Mouse (Mus musculus): Measurements from ENCODE around the gene Cdc6.

The Cdc6 gene

DNA sequence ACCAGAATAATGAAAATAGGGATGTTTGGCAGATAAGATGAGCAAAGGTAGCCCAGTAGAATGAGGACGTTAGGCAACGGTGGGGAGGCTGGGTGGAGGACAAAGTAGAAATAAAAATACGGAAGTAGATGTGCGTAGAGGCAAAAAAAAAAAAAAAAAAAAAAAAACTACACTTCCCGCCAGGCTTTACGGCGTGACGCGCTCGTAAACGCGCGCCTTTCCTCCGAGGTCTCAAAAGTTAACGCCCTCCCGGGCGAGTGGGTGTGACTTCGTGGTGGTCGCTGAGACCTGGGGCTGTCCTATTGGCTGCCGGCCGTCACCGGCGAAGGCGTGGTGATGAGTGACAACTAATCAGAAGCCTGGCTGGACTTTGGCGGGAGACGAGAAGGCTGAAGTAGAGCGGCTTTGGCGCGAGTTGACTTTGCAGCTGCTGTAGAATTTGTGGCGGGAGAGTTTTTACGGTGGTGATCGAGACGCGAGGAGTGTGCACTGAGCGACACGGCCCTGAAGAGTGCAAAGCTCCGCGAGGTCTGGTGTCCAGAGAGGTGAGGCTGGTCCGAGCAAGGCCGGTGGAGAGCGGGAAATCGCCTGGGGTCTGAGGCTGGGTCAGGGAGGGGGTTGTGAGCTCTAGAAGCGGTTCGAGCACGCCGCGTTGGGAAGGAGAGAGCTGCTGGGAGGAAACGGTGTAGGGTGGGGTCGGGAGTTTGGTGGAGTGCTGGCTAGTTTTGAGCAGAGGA is at the start of gene Cdc6:
TSS of gene Cdc6 (plus strand) at position 365 of the 737 bp plus-strand sequence.
- DNase-seq (ENCODE audit: low spot score in 2 of 2) = peak; percentile 98 to 99

DNA sequence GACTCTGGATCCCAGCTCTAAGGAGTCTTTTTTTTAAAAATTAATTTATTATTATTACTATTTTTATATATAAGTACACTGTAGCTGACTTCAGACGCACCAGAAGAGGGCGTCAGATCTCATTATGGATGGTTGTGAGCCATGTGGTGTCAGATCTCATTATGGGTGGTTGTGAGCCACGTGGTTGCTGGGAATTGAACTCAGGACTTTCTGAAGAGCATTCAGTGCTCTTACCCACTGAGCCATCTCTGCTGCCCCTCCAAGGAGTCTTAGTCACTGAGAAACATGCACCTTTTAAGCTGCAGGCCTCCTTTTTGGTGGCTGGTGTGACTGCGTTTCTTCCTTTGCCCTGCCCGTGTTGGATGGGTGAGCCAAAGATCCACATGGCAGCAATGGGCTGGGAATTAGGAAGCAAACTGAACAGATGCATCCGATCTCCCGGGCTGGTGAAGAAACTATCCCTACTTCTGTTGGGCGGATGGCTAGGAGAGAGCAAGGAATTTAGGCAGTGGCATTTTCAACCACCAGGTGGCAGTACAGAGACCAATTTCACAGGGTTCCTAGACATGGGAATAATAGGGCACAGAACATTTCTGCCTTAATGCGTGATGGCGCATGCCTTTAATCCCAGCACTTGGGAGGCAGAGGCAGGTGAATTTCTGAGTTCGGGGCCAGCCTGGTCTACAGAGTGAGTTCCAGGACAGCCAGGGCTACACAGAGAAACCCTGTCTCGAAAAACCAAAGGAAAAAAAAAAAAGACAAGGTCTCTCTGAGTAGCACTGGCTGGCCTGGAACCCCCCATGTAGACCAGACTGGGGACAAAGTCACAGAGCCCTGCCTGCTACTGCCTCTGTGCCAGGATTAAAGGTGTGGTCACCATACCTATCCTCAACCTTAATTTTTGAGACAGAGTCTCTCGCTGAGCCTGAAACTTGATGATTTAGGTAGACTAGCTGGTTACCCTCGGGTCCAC is 48.6 kb upstream of the Cdc6 start:
- DNase-seq (ENCODE audit: low spot score in 2 of 2) = peak; percentile 60 to 70

DNA sequence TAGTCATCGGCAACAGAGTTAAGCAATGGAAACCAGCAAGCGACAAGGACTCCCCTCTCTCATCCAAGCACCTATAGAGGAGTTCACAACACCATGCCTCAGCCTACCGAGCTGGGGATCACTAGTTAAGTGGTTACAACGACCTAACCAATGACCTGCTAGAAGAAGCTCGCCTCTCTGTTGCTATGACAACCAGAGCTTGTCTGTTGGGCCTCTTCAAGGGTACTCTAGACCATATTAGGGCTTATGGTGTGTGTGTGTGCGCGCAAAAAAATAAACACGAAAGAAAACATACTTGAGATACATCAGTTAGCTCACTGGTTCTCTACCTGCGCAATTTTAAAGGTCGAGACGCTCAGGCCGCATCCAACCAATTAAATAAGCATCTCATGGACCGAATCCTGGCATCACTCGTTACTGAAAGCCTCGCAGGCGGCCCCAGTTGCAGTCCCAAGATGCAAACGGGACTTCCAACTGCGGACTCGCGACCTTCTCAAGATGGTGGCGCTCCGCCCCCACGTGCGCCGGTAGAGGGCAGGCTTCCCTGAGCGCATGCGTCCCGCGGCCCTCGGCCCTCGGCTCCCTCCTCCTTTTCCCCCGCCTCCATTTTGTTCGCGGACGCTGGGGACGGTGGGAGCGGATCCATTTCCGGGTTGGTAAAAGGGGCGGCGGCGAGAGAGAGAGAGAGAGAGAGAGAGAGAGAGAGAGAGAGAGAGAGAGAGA is 44.4 kb upstream of the Cdc6 start, which contains the start of gene Wipf2:
TSS of gene Wipf2 (plus strand) at position 611 of the 723 bp plus-strand sequence.
- peak; percentile 94 to 95 for DNase-seq (ENCODE audit: low spot score in 2 of 2)

DNA sequence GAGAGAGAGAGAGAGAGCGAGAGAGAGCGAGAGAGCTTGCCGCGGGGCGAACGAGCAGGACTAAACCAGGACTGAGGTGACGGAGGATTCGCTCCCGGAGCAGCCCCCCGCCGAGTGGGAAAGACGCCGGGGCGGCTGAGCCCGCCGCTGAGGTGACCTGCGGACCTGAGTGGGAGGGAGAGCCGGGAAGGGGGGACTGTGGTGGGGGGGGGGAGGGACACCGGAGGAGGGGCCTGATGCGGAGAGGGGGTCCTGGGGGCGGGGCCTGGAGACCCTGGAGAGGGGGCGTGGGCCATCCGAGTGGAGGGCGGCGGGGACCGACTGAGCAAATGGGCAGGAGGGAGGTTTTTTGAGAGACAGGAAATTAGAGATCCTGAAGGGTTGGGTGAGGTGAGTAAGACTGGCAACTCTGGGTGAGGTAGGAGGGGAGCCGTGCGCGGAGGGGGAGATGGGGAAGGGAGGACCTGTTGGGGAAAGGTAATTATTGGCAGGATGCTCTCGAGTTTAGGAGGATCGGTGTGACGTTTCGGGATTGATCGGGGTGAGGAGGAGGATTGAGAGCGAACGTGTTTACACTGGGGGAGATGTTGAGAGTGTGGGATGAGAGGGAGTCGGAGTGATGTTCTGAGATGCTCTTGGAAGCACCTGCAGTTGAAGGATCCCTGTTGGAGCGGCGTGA is 43.7 kb upstream of the Cdc6 start:
- DNase-seq (ENCODE audit: low spot score in 2 of 2) = peak in 1 of 2 experiments; percentile 39

DNA sequence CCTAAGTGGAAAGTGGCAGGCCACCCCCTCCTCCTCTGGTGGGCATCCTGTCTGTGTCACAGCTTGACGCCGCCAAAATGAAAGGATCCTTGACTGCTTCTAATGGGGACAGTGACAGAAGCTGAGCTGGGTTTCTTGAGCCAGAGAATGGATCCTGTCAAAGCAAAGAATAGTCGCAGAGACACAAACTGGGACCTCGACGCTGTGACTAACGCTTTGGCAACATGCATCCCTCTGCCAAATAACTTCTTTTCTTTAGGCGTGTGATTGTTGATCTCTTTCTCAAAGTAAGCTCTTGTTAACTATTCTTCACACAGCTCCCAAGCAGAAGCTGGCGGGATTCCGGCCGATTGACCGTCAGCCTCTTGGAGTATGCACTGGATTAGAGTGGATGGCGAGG is 40.3 kb upstream of the Cdc6 start:
- DNase-seq (ENCODE audit: low spot score in 2 of 2) = no peak

DNA sequence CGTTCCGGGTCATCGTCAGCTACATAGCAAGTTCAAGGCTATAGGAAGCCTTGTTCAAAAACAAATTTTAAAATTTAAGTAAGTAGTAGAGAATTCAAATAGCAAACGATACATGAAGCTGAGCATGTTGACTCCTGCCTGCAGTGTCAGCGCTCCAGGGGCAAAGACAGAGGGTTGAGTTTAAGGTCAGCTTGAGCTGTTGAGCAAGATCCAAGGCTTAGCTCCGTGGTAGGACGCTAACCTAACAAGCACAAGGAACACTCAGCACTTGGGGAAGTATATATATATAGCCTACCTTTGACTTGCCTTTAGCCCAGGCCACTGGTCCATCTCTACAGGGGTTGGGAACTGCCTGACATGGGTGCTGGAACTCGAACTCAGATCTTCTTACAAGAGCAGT is 37.7 kb upstream of the Cdc6 start:
- no peak for DNase-seq (ENCODE audit: low spot score in 2 of 2)

DNA sequence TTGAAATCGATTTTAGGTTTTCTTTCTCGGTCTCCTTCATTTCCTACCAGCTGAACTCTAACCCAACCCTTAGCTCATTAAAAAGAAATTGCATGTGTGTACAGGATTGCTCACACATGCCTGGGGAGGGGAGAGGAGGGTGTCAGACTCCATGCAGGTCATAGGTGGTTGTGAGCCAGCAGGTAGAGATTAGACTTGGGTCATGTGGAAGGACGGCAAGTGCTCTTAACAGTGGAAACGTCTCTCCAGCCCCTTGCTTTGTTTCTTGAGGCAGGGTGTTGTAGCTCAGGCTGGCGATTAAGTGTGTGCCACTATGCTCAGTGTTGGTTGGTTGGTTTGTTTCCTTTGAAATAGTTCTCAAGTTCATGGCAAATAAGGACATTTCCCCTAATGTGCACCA is 36.8 kb upstream of the Cdc6 start:
- no peak for DNase-seq (ENCODE audit: low spot score in 2 of 2)

DNA sequence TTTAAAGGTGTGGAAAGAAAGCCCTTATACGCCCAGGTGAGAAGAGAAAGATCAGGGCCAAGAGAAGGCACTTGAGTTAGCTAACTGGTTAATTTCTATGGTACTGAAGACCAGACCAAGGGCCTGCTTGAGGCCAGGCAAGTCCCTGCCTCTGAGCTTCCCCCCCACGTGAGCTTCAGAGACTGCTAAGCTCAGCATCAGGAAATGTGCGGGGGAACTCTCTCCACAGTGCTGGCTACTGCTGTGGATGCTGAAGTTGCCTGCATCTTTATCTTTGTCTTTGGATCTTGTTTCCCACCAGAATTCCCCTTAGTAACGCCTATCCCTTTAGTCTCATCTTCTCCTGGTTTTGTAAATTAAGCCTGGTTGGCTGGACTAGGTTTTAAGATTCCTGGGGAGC is 36.2 kb upstream of the Cdc6 start:
- no peak for DNase-seq (ENCODE audit: low spot score in 2 of 2)

DNA sequence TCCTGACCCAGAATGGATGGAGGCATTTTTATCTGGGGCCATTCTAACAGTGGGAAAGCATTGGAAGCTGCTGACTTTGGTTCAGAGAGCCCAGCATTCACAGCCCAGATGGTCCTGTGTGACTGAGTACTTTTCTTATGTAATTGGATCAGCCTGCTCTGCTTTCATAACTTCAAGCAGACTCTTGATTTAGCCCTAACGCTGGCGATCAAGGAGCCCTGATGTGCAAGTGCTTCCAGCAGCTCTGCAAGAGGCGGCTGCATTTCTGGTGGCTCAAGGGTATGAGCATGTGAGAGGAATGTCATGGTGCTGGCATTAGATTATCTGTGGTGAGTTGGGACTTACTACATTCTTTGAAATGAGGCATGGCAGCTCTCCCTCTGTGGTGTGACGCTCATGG is 35.6 kb upstream of the Cdc6 start:
- DNase-seq (ENCODE audit: low spot score in 2 of 2) = no peak

DNA sequence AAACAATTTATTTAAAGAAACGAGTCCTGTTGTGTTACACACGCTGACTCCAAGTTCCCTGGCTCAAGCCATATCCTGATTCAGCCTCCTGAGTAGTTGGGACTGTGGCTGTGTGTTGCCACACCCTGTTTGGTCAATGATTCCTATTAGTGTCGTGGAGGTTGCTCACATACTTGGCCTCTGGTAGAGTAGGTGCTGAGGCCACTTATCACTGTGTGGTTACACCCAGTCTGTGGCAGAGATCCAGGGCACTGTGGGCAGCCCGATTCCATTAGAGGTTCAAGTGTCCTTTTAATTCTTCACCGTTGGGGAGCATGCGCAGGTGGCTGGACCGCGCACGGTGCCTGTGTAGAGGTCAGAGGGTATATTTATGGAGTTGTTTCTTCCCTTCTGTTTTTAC is 33.7 kb upstream of the Cdc6 start:
- peak; percentile 18 to 43 for DNase-seq (ENCODE audit: low spot score in 2 of 2)

DNA sequence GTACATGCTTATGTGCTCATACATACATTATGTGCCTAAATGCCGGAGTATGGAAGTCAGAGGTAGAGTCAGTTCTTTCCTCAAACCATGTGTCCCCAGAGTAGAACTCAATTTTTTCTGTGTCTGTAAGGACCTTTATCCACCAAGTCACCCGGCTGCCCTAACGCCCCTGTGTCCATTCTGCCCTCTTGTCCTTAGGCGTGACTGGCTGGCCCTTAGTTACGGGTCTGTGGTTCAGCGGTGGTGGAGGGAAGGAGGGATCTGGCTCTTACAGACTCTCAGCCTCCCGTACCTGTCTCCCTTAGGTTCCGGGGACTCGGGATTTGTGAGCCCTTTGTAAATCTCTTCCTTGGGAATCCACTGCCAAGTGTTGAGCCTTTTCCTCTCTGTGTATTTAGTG is 30.6 kb upstream of the Cdc6 start:
- no peak for DNase-seq (ENCODE audit: low spot score in 2 of 2)

DNA sequence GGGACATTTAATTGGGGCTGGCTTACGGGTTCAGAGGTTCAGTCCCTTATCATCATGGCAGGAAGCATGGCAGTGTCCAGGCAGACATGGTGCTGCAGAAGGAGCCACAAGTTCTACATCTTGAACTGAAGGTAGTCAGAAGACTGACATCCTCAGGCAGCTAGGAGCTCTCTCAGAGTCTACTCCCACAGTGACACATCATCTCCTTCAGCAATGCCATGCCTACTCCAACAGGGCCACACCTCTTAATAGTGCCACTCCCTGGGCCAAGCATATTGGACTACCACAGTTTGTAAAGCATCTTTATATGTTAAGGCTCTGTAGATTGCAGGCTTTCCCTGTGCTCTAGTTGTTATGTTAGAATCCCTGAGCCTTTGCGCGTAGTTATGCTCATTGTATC is 19.9 kb upstream of the Cdc6 start:
- no peak for DNase-seq (ENCODE audit: low spot score in 2 of 2)

DNA sequence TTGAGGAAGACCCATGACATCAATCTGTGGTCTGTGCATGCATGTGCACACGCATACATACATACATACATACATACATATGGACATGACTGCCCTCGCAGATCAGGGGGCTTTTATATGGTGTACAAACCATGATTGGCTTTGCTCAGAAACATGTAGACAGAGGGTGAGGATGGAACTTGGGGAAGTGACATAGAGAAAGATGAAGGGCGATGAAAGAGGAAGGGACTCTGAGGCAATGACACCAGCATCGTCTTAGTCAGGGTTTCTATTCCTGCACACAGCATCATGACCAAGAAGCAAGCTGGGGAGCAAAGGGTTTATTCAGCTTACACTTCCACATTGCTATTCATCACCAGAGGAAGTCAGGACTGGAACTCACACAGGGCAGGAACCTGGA is 18.5 kb upstream of the Cdc6 start:
- DNase-seq (ENCODE audit: low spot score in 2 of 2) = no peak

DNA sequence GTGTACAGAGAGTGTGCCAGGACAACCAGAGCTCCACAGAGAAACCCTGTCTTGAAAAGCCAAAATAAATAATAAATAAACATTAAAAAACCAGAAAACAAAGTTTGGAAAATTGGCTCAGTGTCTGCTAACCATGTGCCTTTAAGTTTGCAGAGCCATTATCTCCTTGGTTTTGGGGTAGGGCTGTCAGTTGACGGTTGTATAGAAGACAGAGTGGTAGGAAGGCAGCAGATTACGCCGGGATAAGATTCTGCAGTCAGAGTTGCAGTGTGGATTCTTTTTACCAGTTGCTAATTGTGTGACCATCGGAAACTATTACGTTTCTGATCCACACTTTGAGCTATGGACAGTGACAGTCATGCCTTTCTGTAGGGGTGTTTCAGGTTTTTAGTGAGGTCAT is 17.6 kb upstream of the Cdc6 start:
- no peak for DNase-seq (ENCODE audit: low spot score in 2 of 2)

DNA sequence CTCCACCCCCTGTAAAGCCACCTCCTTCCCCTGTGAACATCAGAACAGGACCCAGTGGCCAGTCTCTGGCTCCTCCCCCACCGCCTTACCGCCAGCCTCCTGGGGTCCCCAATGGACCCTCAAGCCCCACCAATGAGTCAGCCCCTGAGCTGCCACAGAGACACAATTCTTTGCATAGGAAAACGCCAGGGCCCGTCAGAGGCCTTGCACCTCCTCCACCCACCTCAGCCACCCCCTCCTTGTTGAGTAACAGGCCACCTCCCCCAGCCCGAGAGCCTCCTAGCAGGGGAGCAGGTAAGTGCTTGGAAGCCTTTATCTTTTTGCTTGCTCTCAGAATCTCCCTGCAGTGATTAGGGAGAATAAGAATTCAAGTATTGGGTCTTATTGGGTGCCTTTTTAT is 15.2 kb upstream of the Cdc6 start:
- no peak for DNase-seq (ENCODE audit: low spot score in 2 of 2)

DNA sequence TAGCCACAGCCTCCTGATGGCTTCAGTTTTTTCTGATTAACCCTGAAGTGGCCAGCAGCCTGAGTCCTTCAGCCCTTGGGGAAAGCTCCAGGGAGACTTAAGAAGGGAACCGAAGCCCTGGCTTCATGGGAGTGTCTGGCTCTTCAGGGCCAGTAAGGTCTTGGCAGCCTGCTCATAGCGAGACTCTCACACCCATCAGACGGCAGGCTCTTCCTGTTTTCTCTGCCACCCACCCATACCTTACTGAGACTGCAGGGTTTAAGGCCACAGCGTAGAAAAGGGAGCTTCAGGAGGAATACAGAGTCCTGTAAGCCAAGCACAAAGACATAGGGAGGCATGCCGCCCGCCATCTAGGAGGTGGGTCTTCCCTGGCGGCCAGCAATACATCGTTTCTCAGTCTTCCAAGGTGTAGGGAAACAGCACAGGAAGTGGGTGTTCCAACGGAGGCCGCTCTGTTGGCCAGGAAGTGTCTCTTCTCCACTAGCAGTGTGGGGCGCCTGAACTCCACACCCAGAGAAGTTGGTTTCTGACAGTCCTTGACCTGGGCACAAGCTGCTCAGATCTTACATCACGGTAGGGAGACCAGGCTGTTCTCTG is 7.0 kb upstream of the Cdc6 start:
- no peak for DNase-seq (ENCODE audit: low spot score in 2 of 2)

DNA sequence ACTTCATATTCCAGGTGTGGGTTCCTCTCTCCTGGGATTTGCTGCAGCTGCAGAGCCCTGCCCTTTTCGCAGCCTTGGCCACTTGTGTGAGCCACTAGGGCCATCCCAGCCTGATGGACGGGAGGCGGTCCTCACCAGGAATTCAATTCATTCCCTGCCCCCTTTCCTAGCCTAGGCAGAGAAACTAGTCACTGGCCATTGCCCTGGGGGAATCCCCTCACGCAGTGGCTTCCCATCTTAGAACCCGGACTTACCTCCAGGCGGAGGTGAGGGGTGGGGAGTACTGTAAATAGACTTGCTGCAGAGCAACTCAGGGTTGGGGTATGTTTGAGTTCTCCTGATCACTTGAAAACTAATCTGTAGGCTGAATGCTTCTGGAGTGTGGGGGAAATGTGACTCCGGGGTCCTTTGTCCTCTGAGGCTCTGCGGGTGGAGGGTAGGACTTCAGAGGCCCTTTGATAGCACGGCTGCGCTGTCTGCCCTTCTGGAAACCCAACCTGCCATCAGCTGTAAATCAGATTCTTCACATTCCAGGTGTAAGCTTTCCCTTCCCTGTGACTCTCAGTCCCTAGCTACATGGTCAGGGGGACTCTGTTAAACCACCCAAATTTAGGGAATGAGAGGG is 4.9 kb upstream of the Cdc6 start:
- DNase-seq (ENCODE audit: low spot score in 2 of 2) = no peak

DNA sequence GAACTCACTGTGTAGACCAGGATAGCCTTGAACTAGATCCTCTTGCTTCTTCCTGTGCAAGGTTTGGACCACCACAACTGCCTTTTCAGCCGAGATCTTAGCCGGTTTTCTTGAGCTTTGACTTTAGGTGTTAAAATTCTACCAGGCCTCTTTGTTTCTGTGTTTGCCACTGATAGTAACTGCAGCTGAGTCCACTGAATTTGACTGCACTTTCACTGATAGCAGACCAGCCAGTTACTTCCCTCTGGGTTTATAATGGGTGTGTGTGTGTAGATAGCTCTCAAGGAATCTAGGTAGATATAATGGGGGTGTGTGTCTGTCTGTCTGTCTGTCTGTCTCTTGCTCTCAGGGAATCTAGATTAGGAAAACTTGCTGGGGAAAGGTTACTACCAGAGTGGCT is 3.0 kb upstream of the Cdc6 start:
- DNase-seq (ENCODE audit: low spot score in 2 of 2) = no peak

DNA sequence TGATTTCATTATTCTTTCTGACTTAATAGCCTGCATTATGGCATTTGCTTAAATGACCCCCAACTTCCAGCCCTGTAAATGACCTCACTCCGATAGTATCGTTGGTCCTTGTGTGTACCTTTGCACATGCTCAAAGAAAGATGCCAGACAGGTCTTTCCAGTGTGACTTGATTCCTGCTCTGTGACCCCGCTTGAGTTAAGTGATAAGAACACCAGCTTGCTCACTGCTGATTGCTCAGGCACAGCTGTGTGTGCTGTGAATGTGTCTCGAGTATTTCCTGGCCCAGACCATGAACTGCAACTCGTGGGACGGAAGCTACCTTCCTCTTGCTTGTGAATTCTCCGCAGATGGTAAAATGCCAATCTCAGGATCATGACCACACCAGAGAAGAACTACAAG is 2.6 kb upstream of the Cdc6 start:
- DNase-seq (ENCODE audit: low spot score in 2 of 2) = no peak

DNA sequence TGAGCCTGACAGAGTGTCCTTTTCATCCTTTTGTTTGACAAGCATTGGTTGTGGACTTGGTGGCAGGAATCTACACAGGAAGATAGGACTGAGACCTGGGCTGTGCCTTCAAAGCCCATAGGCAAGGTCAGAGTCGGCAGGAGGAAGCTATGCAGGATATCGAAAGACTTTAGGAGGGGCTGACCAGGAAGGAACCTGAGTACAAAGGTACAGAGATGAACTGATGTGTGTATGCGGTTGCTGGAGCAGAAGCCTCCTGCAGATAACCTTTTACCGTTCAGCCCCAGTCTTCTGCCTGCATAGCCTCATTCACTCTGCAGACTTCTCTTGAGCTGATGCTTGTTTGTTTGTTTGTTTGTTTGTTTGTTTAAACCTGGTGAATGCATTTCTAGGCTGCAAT is 2.0 kb upstream of the Cdc6 start:
- no peak for DNase-seq (ENCODE audit: low spot score in 2 of 2)

DNA sequence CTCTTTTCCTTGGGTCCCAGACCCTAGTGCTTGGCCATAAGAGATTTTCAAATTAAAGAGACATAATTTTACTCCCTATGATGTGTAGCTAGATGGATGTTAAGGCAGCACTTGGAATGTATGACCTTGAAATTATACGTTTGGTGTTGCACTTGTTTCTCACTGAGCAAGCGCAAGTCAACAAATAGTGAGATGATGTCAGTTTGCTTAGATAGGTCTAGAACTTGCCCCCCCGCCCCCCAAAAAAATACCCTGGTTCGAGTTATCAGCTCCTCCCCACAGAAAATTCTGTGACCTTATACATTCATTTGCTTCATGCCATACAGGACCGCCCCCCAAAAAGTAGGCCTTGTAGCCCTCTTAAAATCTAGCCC is 551 bp upstream of the Cdc6 start:
- no peak for DNase-seq (ENCODE audit: low spot score in 2 of 2)

Data from spleen, postnatal 36 days (tissue).